Mouse (Mus musculus): Measurements from ENCODE around the gene Tubb2b. TPM values are rescaled to one million over a fixed set of nuclear protein-coding genes. Genes with fewer than 3 reads are reported as not detected.

Tubb2b gene
- 1.2 and 1.3 TPM in 2 replicates for polyA plus RNA-seq (2012)

DNA sequence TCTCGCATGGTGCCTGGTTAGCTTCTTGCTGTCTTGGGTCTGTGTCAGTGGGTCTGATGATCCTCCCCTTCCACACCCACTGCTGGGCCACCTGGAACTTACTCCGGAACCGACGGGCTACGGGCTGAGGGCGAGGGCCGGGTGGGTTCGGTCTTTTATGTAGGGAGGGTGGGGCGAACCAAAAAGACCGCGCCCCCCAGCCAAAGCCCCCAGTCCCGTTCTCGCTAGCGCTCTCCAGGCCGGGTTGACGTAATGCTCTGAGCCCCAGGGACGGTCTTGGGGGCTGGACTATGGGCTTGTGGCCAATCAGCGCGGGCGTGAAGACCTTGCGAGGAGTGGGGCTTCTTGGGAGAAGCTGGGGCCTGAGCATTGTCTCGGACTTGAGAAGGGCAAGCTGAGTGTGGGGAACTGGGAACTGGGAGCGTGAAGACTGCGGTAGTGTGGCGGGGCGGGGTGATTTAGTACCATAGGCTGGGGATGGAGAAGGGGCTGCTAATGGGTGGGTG, at the start of gene Tubb2b:
TSS of gene Tubb2b (minus strand) at position 241 of the 506 bp plus-strand sequence.

DNA sequence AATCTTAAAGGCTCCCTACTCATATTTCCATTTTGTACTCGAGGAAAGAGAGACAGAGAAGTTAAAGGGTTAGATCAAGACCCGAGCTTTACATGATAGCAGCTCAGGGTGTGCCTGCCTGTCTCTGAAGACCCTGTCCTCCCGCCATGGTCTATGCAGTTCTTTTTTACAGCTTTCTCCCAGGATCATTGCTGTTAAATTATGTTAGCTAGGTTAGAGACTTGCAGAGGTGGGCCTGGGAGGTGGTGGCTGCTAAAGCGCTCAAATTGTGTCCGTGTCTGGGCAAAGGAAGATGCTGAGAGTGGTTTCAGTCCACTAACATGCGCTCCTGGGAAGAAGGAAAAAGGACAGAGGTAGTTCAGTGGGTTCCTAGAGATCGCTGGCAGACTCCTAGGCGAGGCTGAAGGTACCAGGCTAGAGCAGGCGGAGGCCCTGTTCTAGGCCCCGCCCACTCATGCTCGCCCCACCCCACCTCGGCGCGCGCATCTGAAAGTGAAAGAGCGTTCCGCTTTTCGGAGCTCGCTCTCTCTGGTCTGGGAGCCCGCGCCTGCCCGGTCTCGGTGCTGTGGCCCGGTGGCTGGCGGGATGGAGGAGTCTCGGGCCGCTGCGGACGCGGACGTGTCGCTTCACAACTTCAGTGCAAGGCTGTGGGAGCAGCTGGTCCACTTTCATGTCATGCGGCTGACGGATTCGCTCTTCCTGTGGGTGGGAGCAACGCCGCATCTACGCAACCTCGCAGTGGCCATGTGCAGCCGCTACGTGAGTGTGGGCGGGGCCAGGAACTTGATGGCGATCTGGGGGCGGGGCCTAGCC, 32.4 kb upstream of the Tubb2b start, which contains the start of gene Psmg4:
TSS of gene Psmg4 (plus strand) at position 474 of the 813 bp plus-strand sequence.

DNA sequence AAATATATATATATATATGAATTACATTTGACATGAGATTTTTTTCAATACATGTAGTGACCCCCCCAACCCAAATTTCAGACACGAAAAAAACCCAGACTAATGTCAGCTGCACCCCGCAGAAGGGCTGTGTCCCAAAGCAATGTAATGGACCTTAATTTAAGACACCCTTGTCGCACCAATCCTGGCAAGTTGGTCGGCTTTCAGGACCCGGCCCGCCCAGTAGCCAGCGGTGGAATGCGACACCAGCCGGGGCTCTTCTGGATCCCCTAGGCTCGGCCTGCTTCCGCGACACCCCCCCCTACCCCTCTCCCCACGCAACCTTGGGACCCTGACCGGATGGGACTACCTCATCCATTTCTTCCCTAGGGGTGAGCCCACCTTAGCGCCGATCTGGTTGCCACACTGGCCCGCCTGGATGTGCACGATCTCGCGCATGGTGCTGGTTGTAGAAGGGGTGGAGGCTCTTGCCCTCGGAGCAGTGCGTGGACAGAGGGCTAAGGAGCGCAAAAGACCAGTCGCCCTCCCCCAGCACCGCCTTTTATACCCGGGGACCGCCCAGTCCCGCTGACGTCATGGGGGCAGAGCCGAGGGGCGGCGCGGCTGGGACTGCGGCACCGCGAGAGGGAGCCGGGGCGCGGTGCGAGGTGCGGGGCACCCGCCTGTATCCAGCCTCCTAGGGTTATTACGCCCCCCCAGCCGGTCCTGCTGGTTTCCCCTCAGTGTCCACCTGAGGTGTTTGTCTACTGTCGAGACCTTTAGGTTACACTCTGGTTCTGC, 52.6 kb downstream of the Tubb2b start, which contains the start of gene Tubb2a:
TSS of gene Tubb2a (minus strand) at position 516 of the 780 bp plus-strand sequence.

Other genes starting within 250 kb of the Tubb2b start
- not detected in 2 replicates for gene Serpinb6c, start 224.8 kb downstream of the Tubb2b start, polyA plus RNA-seq (2012)
- 1.6 and 1.9 TPM in 2 replicates for gene Nqo2, start 165.8 kb downstream of the Tubb2b start, polyA plus RNA-seq (2012)
- gene Ripk1, start 128.1 kb downstream of the Tubb2b start, polyA plus RNA-seq (2012) = 10.1 and 11.1 TPM in 2 replicates
- gene Serpinb6a, start 127.7 kb downstream of the Tubb2b start, polyA plus RNA-seq (2012) = 5.8 and 6.0 TPM in 2 replicates
- gene Bphl, start 92.9 kb downstream of the Tubb2b start, polyA plus RNA-seq (2012) = 22.5 and 26.9 TPM in 2 replicates
- 19.7 and 22.8 TPM in 2 replicates for gene Tubb2a, start 52.5 kb downstream of the Tubb2b start, polyA plus RNA-seq (2012)
- gene Psmg4, start 32.5 kb upstream of the Tubb2b start, polyA plus RNA-seq (2012) = 50.6 and 51.4 TPM in 2 replicates
- gene Slc22a23, start 214.7 kb upstream of the Tubb2b start, polyA plus RNA-seq (2012) = 10.6 and 11.3 TPM in 2 replicates

Measured in megakaryocyte-erythroid progenitor cell, adult 5 weeks (primary cell).